Comparison of ENCODE assay signal across 8 mouse cellular contexts in the genomic region with DNA sequence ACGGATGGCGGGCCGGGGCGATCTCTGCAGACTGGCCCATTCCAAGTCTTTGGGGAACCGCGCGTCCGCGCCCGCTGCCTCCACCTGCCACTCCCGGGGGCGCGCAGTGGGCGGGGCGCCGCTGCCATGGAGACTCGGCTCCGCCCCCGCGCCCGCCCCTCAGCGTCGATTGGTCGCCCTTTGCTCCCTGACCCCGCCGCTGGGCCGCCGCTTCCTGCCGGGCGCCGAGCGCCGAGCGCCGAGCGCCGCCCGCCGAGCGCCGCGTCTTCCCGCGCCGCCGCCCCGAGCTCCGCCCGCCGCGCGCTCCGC. TPM values are rescaled to one million over a fixed set of nuclear protein-coding genes. Genes with fewer than 3 reads are reported as not detected.
DNase-seq lines count a peak whose midpoint lies in the region; ATAC-seq and TF ChIP-seq lines count a peak whose summit lies in the region.

A gene (plus strand): TSS at position 216 of the 309 bp plus-strand sequence.

- no peaks in the 10 kb centered on the region for H3K36me3 ChIP-seq in ES-Bruce4 (ENCODE audit: control insufficient read depth, insufficient read depth, low read length, poor library complexity, severe bottlenecking)
- no peaks in the 10 kb centered on the region for H3K36me3 ChIP-seq in forebrain, embryonic 15.5 days
- H3K36me3 ChIP-seq in liver, postnatal 0 days (replicated peaks; ENCODE audit: insufficient read depth, low read length): no peaks in the 10 kb centered on the region
- H3K36me3 ChIP-seq in neural tube, embryonic 14.5 days (ENCODE audit: control insufficient read depth, insufficient read depth, low read length): no peaks in the 10 kb centered on the region
- no peaks in the 10 kb centered on the region for H3K36me3 ChIP-seq in testis, adult 2 months (ENCODE audit: control insufficient read depth, insufficient read depth, low read length)

- H3K27me3 ChIP-seq in ES-Bruce4 (ENCODE audit: control insufficient read depth, insufficient read depth, low read length, poor library complexity, severe bottlenecking): no peaks in the 10 kb centered on the region
- H3K27me3 ChIP-seq in forebrain, embryonic 15.5 days: no peaks in the 10 kb centered on the region
- no peaks in the 10 kb centered on the region for H3K27me3 ChIP-seq in liver, postnatal 0 days (ENCODE audit: insufficient read depth, low read length)
- 0 out of 2 replicates have a peak, but pooled peaks cover 3% of the 10 kb centered on the region for H3K27me3 ChIP-seq in neural tube, embryonic 14.5 days (ENCODE audit: control insufficient read depth, insufficient read depth, low read length)
- H3K27me3 ChIP-seq in testis, adult 2 months (ENCODE audit: control insufficient read depth, insufficient read depth, low read length): no peaks in the 10 kb centered on the region

- H3K27ac ChIP-seq in ES-Bruce4 (ENCODE audit: insufficient read depth, low read length): no peak within 1 kb of the TSS
- peak within 1 kb of the TSS; percentile 80 for H3K27ac ChIP-seq in forebrain, embryonic 15.5 days (replicated peaks)
- peak within 1 kb of the TSS; percentile 81 for H3K27ac ChIP-seq in liver, postnatal 0 days (ENCODE audit: low read depth)
- H3K27ac ChIP-seq in neural tube, embryonic 14.5 days (ENCODE audit: low read depth, low read length): peak within 1 kb of the TSS; percentile 73
- H3K27ac ChIP-seq in testis, adult 2 months (ENCODE audit: control insufficient read depth, insufficient read depth, low read depth, low read length): no peak within 1 kb of the TSS

- peak; percentile 86 for ATAC-seq in forebrain, embryonic 15.5 days (replicated peaks)
- peak; percentile 89 for ATAC-seq in liver, postnatal 0 days
- ATAC-seq in neural tube, embryonic 14.5 days (ENCODE audit: low read depth): peak; percentile 83

- H3K4me3 ChIP-seq in ES-Bruce4 (ENCODE audit: low read depth, low read length): peak within 1 kb of the TSS; percentile 76
- H3K4me3 ChIP-seq in forebrain, embryonic 15.5 days: peak within 1 kb of the TSS; percentile 97
- peak within 1 kb of the TSS; percentile 81 for H3K4me3 ChIP-seq in liver, postnatal 0 days (ENCODE audit: low read depth, low read length)
- peak within 1 kb of the TSS; percentile 92 for H3K4me3 ChIP-seq in neural tube, embryonic 14.5 days (ENCODE audit: low read depth, low read length)
- H3K4me3 ChIP-seq in testis, adult 2 months (ENCODE audit: control insufficient read depth, low read depth, low read length): peak within 1 kb of the TSS; percentile 75

- no peak for TF ChIP-seq CTCF in ES-Bruce4 (IDR thresholded peaks at IDR 0.05; ENCODE audit: low read depth, low read length)
- TF ChIP-seq CTCF in liver, postnatal 0 days (IDR thresholded peaks at IDR 0.05; ENCODE audit: low read depth): no peak
- TF ChIP-seq CTCF in testis, adult 2 months (IDR thresholded peaks at IDR 0.05; ENCODE audit: control insufficient read depth, insufficient read depth, insufficient replicate concordance, low read depth, low read length): no peak

- peak within 1 kb of the TSS; percentile 97 for H3K4me2 ChIP-seq in forebrain, embryonic 15.5 days (replicated peaks)
- peak within 1 kb of the TSS; percentile 89 for H3K4me2 ChIP-seq in liver, postnatal 0 days (ENCODE audit: low read depth, low read length)
- H3K4me2 ChIP-seq in neural tube, embryonic 14.5 days (ENCODE audit: low read depth, low read length): peak within 1 kb of the TSS; percentile 80

- peak within 1 kb of the TSS; percentile 92 for H3K9ac ChIP-seq in ES-Bruce4 (ENCODE audit: low read depth, poor library complexity, severe bottlenecking)
- H3K9ac ChIP-seq in forebrain, embryonic 15.5 days (replicated peaks): peak within 1 kb of the TSS; percentile 91
- peak within 1 kb of the TSS; percentile 81 for H3K9ac ChIP-seq in liver, postnatal 0 days (replicated peaks)
- peak within 1 kb of the TSS; percentile 87 for H3K9ac ChIP-seq in neural tube, embryonic 14.5 days (replicated peaks; ENCODE audit: low read depth, low read length)

- peaks cover 10% of the 10 kb centered on the region for H3K4me1 ChIP-seq in ES-Bruce4 (ENCODE audit: control insufficient read depth, insufficient read depth, low read length)
- H3K4me1 ChIP-seq in forebrain, embryonic 15.5 days: peaks cover 39% of the 10 kb centered on the region
- H3K4me1 ChIP-seq in liver, postnatal 0 days (ENCODE audit: insufficient read depth): peaks cover 15% of the 10 kb centered on the region
- H3K4me1 ChIP-seq in neural tube, embryonic 14.5 days (ENCODE audit: control insufficient read depth, insufficient read depth, low read length): peaks cover 26% of the 10 kb centered on the region
- peaks cover 13% of the 10 kb centered on the region for H3K4me1 ChIP-seq in testis, adult 2 months (ENCODE audit: control insufficient read depth, insufficient read depth, low read length)

- TF ChIP-seq POLR2A in ES-Bruce4 (IDR thresholded peaks at IDR 0.05; ENCODE audit: insufficient read depth, low read length): no peak
- TF ChIP-seq POLR2A in testis, adult 2 months (IDR thresholded peaks at IDR 0.05; ENCODE audit: control insufficient read depth, low read depth, low read length): no peak

- TF ChIP-seq EP300 in ES-Bruce4 (IDR thresholded peaks at IDR 0.05; ENCODE audit: insufficient read depth, low read depth, low read length): no peak
- no peak for TF ChIP-seq EP300 in liver, postnatal 0 days (IDR thresholded peaks at IDR 0.05; ENCODE audit: low read depth)

- peak; percentile 82 for DNase-seq in c-Kit-positive CD71-positive TER-119-positive erythroid progenitor cells, embryonic 14.5 days (ENCODE audit: low spot score)
- DNase-seq in heart, postnatal 14 days: peak; percentile 92 to 96
- DNase-seq in layer of hippocampus, adult 11-12 months (ENCODE audit: low spot score): peak; percentile 94
- DNase-seq in liver, postnatal 0 days: peak; percentile 90

- WGBS in forebrain, embryonic 15.5 days: under 1% methylated on average over 26 of the region's 53 CpGs
- WGBS in liver, postnatal 0 days (ENCODE audit: insufficient replicate concordance): under 1% methylated on average over 42 of the region's 53 CpGs
- WGBS in neural tube, embryonic 14.5 days: 0% methylated on average over 13 of the region's 53 CpGs

- intact Hi-C loops in heart, postnatal 14 days (cut with DNase I): loop anchor here (2.0 kb wide), 1 partner anchor 178 kb away; no protein-coding TSS in a partner anchor

- no peaks in the 10 kb centered on the region for H3K9me3 ChIP-seq in ES-Bruce4 (replicated peaks; ENCODE audit: control insufficient read depth, insufficient read depth, low read length, poor library complexity, severe bottlenecking)
- H3K9me3 ChIP-seq in forebrain, embryonic 15.5 days: no peaks in the 10 kb centered on the region
- H3K9me3 ChIP-seq in liver, postnatal 0 days (ENCODE audit: low read length): no peaks in the 10 kb centered on the region
- H3K9me3 ChIP-seq in neural tube, embryonic 14.5 days (ENCODE audit: control insufficient read depth, low read length): no peaks in the 10 kb centered on the region

RNA-seq across cellular contexts. Expression of the gene that starts here (rescaled TPM):
- polyA plus RNA-seq in ES-Bruce4 (2011; ENCODE audit: insufficient read depth, insufficient read length, low read depth, missing spikeins): 5.6 and 11.5 TPM in 2 replicates
- 54.2 and 56.3 TPM in 2 replicates for polyA plus RNA-seq in forebrain, embryonic 15.5 days (2015; fragmentation: Nextera tagmentation; extraction: Ambion mirVana)
- 10 to 100 TPM; 41.9 to 42.7 TPM for total RNA-seq in heart, postnatal 14 days (2021)
- polyA plus RNA-seq in liver, postnatal 0 days (2015; fragmentation: Nextera tagmentation; extraction: Ambion mirVana): 23.3 and 23.5 TPM in 2 replicates
- polyA plus RNA-seq in neural tube, embryonic 14.5 days (2014; fragmentation: Nextera tagmentation; extraction: Ambion mirVana): 55.8 and 57.7 TPM in 2 replicates
- polyA plus RNA-seq in testis, adult 2 months (2012; rRNA removed): 0.91 and 2.4 TPM in 2 replicates

Comparison
In these comparisons a context has a peak if more than half of its experiments do, and no peak if none do; other contexts are left out.
1. H3K27ac ChIP-seq: peak in forebrain, embryonic 15.5 days (single experiment), liver, postnatal 0 days (single experiment) and neural tube, embryonic 14.5 days (single experiment); none in ES-Bruce4 (single experiment) and testis, adult 2 months (single experiment).
2. Peak in every context shown above with its lines, with median percentiles within 50 percentile points of each other: H3K4me3 ChIP-seq, H3K9ac ChIP-seq, DNase-seq, ATAC-seq and H3K4me2 ChIP-seq.